Mouse (Mus musculus): ENCODE measurements around the gene Timm8a2.

- TF ChIP-seq CTCF (IDR thresholded peaks at IDR 0.05; ENCODE audit: low read depth) (no peak), EP300 (IDR thresholded peaks at IDR 0.05; ENCODE audit: low read depth) (no peak)
Observed at GRCm38 (mm10) chr14:122081308-122081707, 46.8 kb downstream of the Timm8a2 start.

All from liver, embryonic 14.5 days (tissue).